Mouse (Mus musculus) G1E (cell line): ENCODE results near the gene Etl4.

Experiments
- CTCF ChIP-seq: IDR thresholded peaks from 2 replicates; pipeline ENCODE4 v1.5.1; 2012; ENCODE audit warnings: low read depth, low read length, inconsistent platforms, mixed read lengths
- TAL1 ChIP-seq: conservative IDR thresholded peaks from 2 replicates; pipeline ENCODE4 v1.6.1; 2012; ENCODE audit warnings: low read depth, low read length, inconsistent platforms, mixed read lengths

DNA sequence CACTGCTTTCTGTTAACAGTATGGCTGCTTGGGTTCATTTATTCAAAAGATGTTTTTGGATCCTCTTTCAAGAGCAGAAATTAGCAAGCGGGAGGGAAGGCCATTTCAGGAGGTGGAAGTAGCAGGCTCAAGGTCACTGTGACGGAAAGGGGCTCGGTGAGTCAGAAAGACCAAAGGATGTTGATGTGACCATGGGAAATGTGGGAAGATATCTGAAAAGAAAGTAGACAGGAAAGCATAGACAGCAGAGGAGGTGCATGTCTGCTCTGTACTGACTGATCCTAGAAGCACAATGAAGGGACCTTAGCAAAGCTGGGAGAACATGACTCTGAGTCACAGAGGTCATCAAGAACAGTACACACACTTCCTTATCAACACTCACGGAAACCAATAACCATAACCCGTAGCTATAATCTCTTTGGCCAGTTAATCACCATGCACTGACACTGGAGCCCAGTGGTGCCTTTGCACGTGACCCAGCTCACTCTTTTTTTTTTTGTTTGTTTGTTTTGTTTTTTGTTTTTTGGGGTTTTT, 866.7 kb downstream of the Etl4 start:
- TF ChIP-seq CTCF = no peak
- no peak for TF ChIP-seq TAL1
